9 mouse cellular contexts compared by ENCODE assay signal in the genomic region with DNA sequence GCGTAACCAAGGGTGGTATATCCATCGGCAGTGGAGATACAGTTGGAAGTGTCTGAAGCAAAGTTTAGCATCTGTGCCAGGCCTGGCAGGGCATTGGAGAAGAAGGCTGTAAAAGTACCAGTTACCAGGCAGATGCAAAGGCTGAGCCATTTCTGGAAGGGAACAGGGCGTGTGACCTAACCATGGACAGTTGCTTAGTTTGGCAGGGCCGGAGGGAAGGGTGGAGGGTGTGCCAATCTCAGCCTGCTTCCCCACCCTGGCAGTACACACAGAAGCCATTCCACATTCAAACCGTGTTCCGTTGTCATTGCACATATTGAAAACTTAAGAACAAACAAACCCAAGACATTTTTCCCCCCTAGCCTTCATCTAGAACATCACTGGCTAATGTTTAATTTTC.
DNase-seq lines count a peak whose midpoint lies in the region; ATAC-seq and TF ChIP-seq lines count a peak whose summit lies in the region.
"Had no signal": no experiment of that assay in that cellular context is flagged by ENCODE, and none has a peak within 500 bp of the region (broad histone marks: within the 10 kb centered on the region; RNA-seq: fewer than 3 reads in every experiment).

No protein-coding gene starts in this region.

- H3K9me3 ChIP-seq in intestine, embryonic 15.5 days: no peaks in the 10 kb centered on the region
- no peaks in the 10 kb centered on the region for H3K9me3 ChIP-seq in forebrain, embryonic 14.5 days (replicated peaks; ENCODE audit: control insufficient read depth, low read length)

- H3K9ac ChIP-seq in intestine, embryonic 15.5 days: no peak overlapping the region
- H3K9ac ChIP-seq in forebrain, embryonic 14.5 days (ENCODE audit: low read length): no peak overlapping the region

- ATAC-seq in cerebellum, adult (ENCODE audit: insufficient number of reproducible peaks, low FRiP score, low TSS enrichment): no peak
- ATAC-seq in intestine, embryonic 15.5 days: 0 out of 2 replicates have a peak, but pooled peaks have one; percentile 26
- ATAC-seq in forebrain, embryonic 14.5 days: no peak

- peak overlapping the region; percentile 33; the same call in 1 of the 2 replicates for H3K4me2 ChIP-seq in intestine, embryonic 15.5 days (replicated peaks)
- no peak overlapping the region for H3K4me2 ChIP-seq in forebrain, embryonic 14.5 days (ENCODE audit: low read length)

- TF ChIP-seq CTCF in cerebellum, adult 2 months (IDR thresholded peaks at IDR 0.05; ENCODE audit: borderline replicate concordance, insufficient read depth, low read depth, low read length): no peak
- TF ChIP-seq CTCF in small intestine, adult 2 months (IDR thresholded peaks at IDR 0.05; ENCODE audit: extremely low read depth, insufficient read length, insufficient replicate concordance, low read depth, low read length): no peak

- no peaks in the 10 kb centered on the region for H3K36me3 ChIP-seq in intestine, embryonic 15.5 days
- no peaks in the 10 kb centered on the region for H3K36me3 ChIP-seq in small intestine, adult 2 months (ENCODE audit: control insufficient read depth, insufficient read depth, low read length)
- no peaks in the 10 kb centered on the region for H3K36me3 ChIP-seq in forebrain, embryonic 14.5 days (ENCODE audit: control insufficient read depth, insufficient read depth, low read length)

- no peaks in the 10 kb centered on the region for H3K27me3 ChIP-seq in cerebellum, adult 2 months (ENCODE audit: control insufficient read depth, insufficient read depth, low read length)
- no peaks in the 10 kb centered on the region for H3K27me3 ChIP-seq in intestine, embryonic 15.5 days (replicated peaks)
- H3K27me3 ChIP-seq in small intestine, adult 2 months (ENCODE audit: control insufficient read depth, insufficient read depth, low read length): no peaks in the 10 kb centered on the region
- no peaks in the 10 kb centered on the region for H3K27me3 ChIP-seq in forebrain, embryonic 14.5 days (replicated peaks; ENCODE audit: control insufficient read depth, insufficient read depth, low read length)

- no peak overlapping the region for H3K27ac ChIP-seq in cerebellum, adult 2 months (ENCODE audit: insufficient read depth, low read length)
- no peak overlapping the region for H3K27ac ChIP-seq in intestine, embryonic 15.5 days
- peak overlapping the region; percentile 54 for H3K27ac ChIP-seq in small intestine, adult 2 months (ENCODE audit: insufficient read depth, low read depth, low read length)
- no peak overlapping the region for H3K27ac ChIP-seq in forebrain, embryonic 14.5 days (ENCODE audit: low read depth, low read length)

- DNase-seq in cerebellum, adult 2 months: peak; percentile 42 to 52
- peak; percentile 34 for DNase-seq in left cerebral cortex, postnatal 4 days
- no peak for DNase-seq in left cerebral cortex, adult 8-10 months (ENCODE audit: low spot score in 2 of 2)
- DNase-seq in forebrain, embryonic 14.5 days (ENCODE audit: low spot score): no peak
- DNase-seq in left cerebral cortex, postnatal 14 days (ENCODE audit: low spot score in 2 of 2): no peak
- DNase-seq: adrenal gland, postnatal 25 days had no signal

- H3K4me3 ChIP-seq in cerebellum, adult 2 months (replicated peaks; ENCODE audit: insufficient read depth, low read depth, low read length): no peak overlapping the region
- H3K4me3 ChIP-seq in intestine, embryonic 15.5 days (replicated peaks): no peak overlapping the region
- no peak overlapping the region for H3K4me3 ChIP-seq in small intestine, adult 2 months (ENCODE audit: low read depth, low read length)
- no peak overlapping the region for H3K4me3 ChIP-seq in forebrain, embryonic 14.5 days (ENCODE audit: low read depth, low read length)

- WGBS in cerebellum, adult 2 months: 24% methylated on average over 6 of the region's 6 CpGs
- WGBS in intestine, embryonic 15.5 days: 68% methylated on average over 6 of the region's 6 CpGs
- 35% methylated on average over 6 of the region's 6 CpGs for WGBS in small intestine, adult 2 months
- 91% methylated on average over 6 of the region's 6 CpGs for WGBS in forebrain, embryonic 14.5 days

- peaks cover 13% of the 10 kb centered on the region for H3K4me1 ChIP-seq in cerebellum, adult 2 months (ENCODE audit: control insufficient read depth, insufficient read depth, low read length)
- H3K4me1 ChIP-seq in intestine, embryonic 15.5 days (replicated peaks): no peaks in the 10 kb centered on the region
- H3K4me1 ChIP-seq in small intestine, adult 2 months (ENCODE audit: control insufficient read depth, insufficient read depth, insufficient read length, low read length): peaks cover 19% of the 10 kb centered on the region; the same call in 1 of the 2 replicates
- H3K4me1 ChIP-seq in forebrain, embryonic 14.5 days (ENCODE audit: control insufficient read depth, insufficient read depth, low read length): no peaks in the 10 kb centered on the region; the same call in 1 of the 2 replicates

- no peak for TF ChIP-seq POLR2A in cerebellum, adult 2 months (IDR thresholded peaks at IDR 0.05; ENCODE audit: borderline replicate concordance, insufficient read depth, low read length)
- no peak for TF ChIP-seq POLR2A in small intestine, adult 2 months (IDR thresholded peaks at IDR 0.05; ENCODE audit: low read depth, low read length)

- intact Hi-C loops in left cerebral cortex, postnatal 4 days (cut with DNase I): no loop called here
- intact Hi-C loops in left cerebral cortex, postnatal 14 days (cut with DNase I): no loop called here

Comparison
In these comparisons a context has a peak if more than half of its experiments do, and no peak if none do; other contexts are left out.
1. DNase-seq: peak in cerebellum, adult 2 months (2 of 2) and left cerebral cortex, postnatal 4 days (single experiment); none in left cerebral cortex, adult 8-10 months (0 of 2), forebrain, embryonic 14.5 days (single experiment) and left cerebral cortex, postnatal 14 days (0 of 2).